11 mouse cellular contexts compared by ENCODE assay signal in the genomic region with DNA sequence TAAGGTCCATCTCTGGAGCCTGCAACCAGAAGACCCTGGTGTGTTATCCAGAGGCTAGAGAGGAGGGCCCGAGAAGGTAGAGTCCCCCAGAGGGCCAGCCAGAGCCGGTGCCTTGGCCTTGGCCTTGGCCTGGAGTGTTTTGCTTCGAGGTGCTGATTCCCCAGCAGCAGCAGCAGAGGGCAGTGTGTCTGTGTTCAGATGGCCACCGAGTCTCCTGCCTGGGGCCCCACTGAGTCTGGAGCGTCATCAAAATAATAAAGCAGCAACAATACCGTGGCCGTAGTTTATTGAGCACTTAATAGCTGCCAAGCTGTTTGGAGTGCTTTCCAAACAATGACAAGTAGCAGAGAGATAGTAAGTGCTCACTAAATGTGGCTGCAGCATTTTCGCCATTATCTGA. TPM values are rescaled to one million over a fixed set of nuclear protein-coding genes. Genes with fewer than 3 reads are reported as not detected.
DNase-seq lines count a peak whose midpoint lies in the region; ATAC-seq and TF ChIP-seq lines count a peak whose summit lies in the region.
"Had no signal": no experiment of that assay in that cellular context is flagged by ENCODE, and none has a peak within 500 bp of the region (broad histone marks: within the 10 kb centered on the region; RNA-seq: fewer than 3 reads in every experiment).

No protein-coding gene starts in this region.

- no peak overlapping the region for H3K27ac ChIP-seq in intestine, postnatal 0 days (ENCODE audit: low read depth, low read length)
- H3K27ac ChIP-seq in intestine, embryonic 16.5 days (ENCODE audit: low read length) = no peak overlapping the region
- no peak overlapping the region for H3K27ac ChIP-seq in ES-Bruce4 (ENCODE audit: insufficient read depth, low read length)
- no peak overlapping the region for H3K27ac ChIP-seq in forebrain, postnatal 0 days (ENCODE audit: low read depth, low read length)

- no peak for TF ChIP-seq POLR2A in ES-Bruce4 (IDR thresholded peaks at IDR 0.05; ENCODE audit: insufficient read depth, low read length)

- peak; percentile 56; the same call in 1 of the 2 replicates for TF ChIP-seq EP300 in ES-Bruce4 (IDR thresholded peaks at IDR 0.05; ENCODE audit: insufficient read depth, low read depth, low read length)

- H3K4me3 ChIP-seq in intestine, postnatal 0 days (ENCODE audit: low read depth, low read length) = no peak overlapping the region
- H3K4me3 ChIP-seq in intestine, embryonic 16.5 days (ENCODE audit: low read length) = no peak overlapping the region
- H3K4me3 ChIP-seq in ES-Bruce4 (ENCODE audit: low read depth, low read length) = no peak overlapping the region
- H3K4me3 ChIP-seq in forebrain, postnatal 0 days (ENCODE audit: low read depth, low read length) = no peak overlapping the region

- H3K36me3 ChIP-seq in intestine, postnatal 0 days (ENCODE audit: control insufficient read depth, insufficient read depth) = no peaks in the 10 kb centered on the region
- no peaks in the 10 kb centered on the region for H3K36me3 ChIP-seq in intestine, embryonic 16.5 days (ENCODE audit: control insufficient read depth, insufficient read depth, low read length)
- H3K36me3 ChIP-seq in ES-Bruce4 (ENCODE audit: control insufficient read depth, insufficient read depth, low read length, poor library complexity, severe bottlenecking) = no peaks in the 10 kb centered on the region
- no peaks in the 10 kb centered on the region for H3K36me3 ChIP-seq in forebrain, postnatal 0 days (ENCODE audit: insufficient read depth)

- H3K9ac ChIP-seq in intestine, postnatal 0 days (ENCODE audit: low read depth, low read length) = no peak overlapping the region
- H3K9ac ChIP-seq in intestine, embryonic 16.5 days (ENCODE audit: low read depth, low read length) = no peak overlapping the region
- no peak overlapping the region for H3K9ac ChIP-seq in ES-Bruce4 (ENCODE audit: low read depth, poor library complexity, severe bottlenecking)
- H3K9ac ChIP-seq in forebrain, postnatal 0 days = no peak overlapping the region

- no peaks in the 10 kb centered on the region for H3K4me1 ChIP-seq in intestine, postnatal 0 days (replicated peaks; ENCODE audit: control insufficient read depth, insufficient read depth, low read length)
- H3K4me1 ChIP-seq in intestine, embryonic 16.5 days (ENCODE audit: control insufficient read depth, insufficient read depth, low read length) = peaks cover 4% of the 10 kb centered on the region; the same call in 1 of the 2 replicates
- peaks cover 7% of the 10 kb centered on the region for H3K4me1 ChIP-seq in ES-Bruce4 (ENCODE audit: control insufficient read depth, insufficient read depth, low read length)
- H3K4me1 ChIP-seq in forebrain, postnatal 0 days (ENCODE audit: insufficient read depth) = peaks cover 4% of the 10 kb centered on the region; the same call in 1 of the 2 replicates

- H3K4me2 ChIP-seq in intestine, postnatal 0 days (replicated peaks; ENCODE audit: low read depth) = no peak overlapping the region
- no peak overlapping the region for H3K4me2 ChIP-seq in intestine, embryonic 16.5 days (ENCODE audit: low read depth, low read length)
- peak overlapping the region; percentile 52 for H3K4me2 ChIP-seq in forebrain, postnatal 0 days (ENCODE audit: low read depth)

- no peaks in the 10 kb centered on the region for H3K9me3 ChIP-seq in intestine, postnatal 0 days (ENCODE audit: control insufficient read depth)
- H3K9me3 ChIP-seq in intestine, embryonic 16.5 days (ENCODE audit: control insufficient read depth, low read length) = no peaks in the 10 kb centered on the region
- H3K9me3 ChIP-seq in ES-Bruce4 (replicated peaks; ENCODE audit: control insufficient read depth, insufficient read depth, low read length, poor library complexity, severe bottlenecking) = no peaks in the 10 kb centered on the region
- no peaks in the 10 kb centered on the region for H3K9me3 ChIP-seq in forebrain, postnatal 0 days (ENCODE audit: low read length)

- no peak for ATAC-seq in intestine, postnatal 0 days
- no peak for ATAC-seq in intestine, embryonic 16.5 days
- no peak for ATAC-seq in forebrain, postnatal 0 days

- peak; percentile 39; the same call in 1 of the 2 replicates for TF ChIP-seq CTCF in intestine, postnatal 0 days (IDR thresholded peaks at IDR 0.05; ENCODE audit: low read depth)
- TF ChIP-seq CTCF in ES-Bruce4 (IDR thresholded peaks at IDR 0.05; ENCODE audit: low read depth, low read length) = peak; percentile 66
- TF ChIP-seq CTCF in forebrain, postnatal 0 days (IDR thresholded peaks at IDR 0.05; ENCODE audit: low read depth) = peak; percentile 61

- peak; percentile 4 for DNase-seq in 416B (ENCODE audit: low read depth)
- no peak for DNase-seq in forebrain, postnatal 0 days
- no peak for DNase-seq in frontal cortex, postnatal 14 days (ENCODE audit: low spot score in 2 of 2)
- no peak for DNase-seq in natural killer cell, adult 2 months (ENCODE audit: low spot score in 2 of 2)
- DNase-seq: heart, postnatal 10 days; kidney, postnatal 10 days; thymus, adult 18-20 months had no signal

- WGBS in intestine, postnatal 0 days = 30% methylated on average over 8 of the region's 8 CpGs
- WGBS in intestine, embryonic 16.5 days = 29% methylated on average over 8 of the region's 8 CpGs
- 24% methylated on average over 8 of the region's 8 CpGs for WGBS in forebrain, postnatal 0 days

- peaks cover 37% of the 10 kb centered on the region for H3K27me3 ChIP-seq in intestine, postnatal 0 days (replicated peaks; ENCODE audit: control insufficient read depth, insufficient read depth, low read length)
- peaks cover 77% of the 10 kb centered on the region for H3K27me3 ChIP-seq in intestine, embryonic 16.5 days (replicated peaks; ENCODE audit: control insufficient read depth, insufficient read depth, low read length)
- H3K27me3 ChIP-seq in ES-Bruce4 (ENCODE audit: control insufficient read depth, insufficient read depth, low read length, poor library complexity, severe bottlenecking) = peaks cover 8% of the 10 kb centered on the region
- H3K27me3 ChIP-seq in forebrain, postnatal 0 days (ENCODE audit: insufficient read depth, low read length) = peaks cover 20% of the 10 kb centered on the region; the same call in 1 of the 2 replicates

RNA-seq across cellular contexts. Expression of a gene that starts 5.0 kb away (rescaled TPM):
- 0.05 and 0.07 TPM in 2 replicates for polyA plus RNA-seq in intestine, postnatal 0 days (2015; fragmentation: Nextera tagmentation; extraction: Ambion mirVana)
- 0.16 and 0.18 TPM in 2 replicates for polyA plus RNA-seq in intestine, embryonic 16.5 days (2015; fragmentation: Nextera tagmentation; extraction: Ambion mirVana)
- polyA plus RNA-seq in ES-Bruce4 (2011; ENCODE audit: insufficient read depth, insufficient read length, low read depth, missing spikeins) = 10.3 and 12.5 TPM in 2 replicates
- 21.5 and 23.1 TPM in 2 replicates for total RNA-seq in forebrain, postnatal 0 days (2014; rRNA removed)
- 2.8 and 4.3 TPM in 2 replicates for polyA plus RNA-seq in forebrain, postnatal 0 days (2015; fragmentation: Nextera tagmentation; extraction: Ambion mirVana)
- polyA plus RNA-seq: lung, embryonic 16.5 days had no signal
